Mouse (Mus musculus): ENCODE results near the gene Tspyl3. TPM values are rescaled to one million over a fixed set of nuclear protein-coding genes. Genes with fewer than 3 reads are reported as not detected.

Tspyl3 gene
- total and polyA plus RNA-seq, 3 experiments = 4.3 to 47.3 (median 9.8) TPM

DNA sequence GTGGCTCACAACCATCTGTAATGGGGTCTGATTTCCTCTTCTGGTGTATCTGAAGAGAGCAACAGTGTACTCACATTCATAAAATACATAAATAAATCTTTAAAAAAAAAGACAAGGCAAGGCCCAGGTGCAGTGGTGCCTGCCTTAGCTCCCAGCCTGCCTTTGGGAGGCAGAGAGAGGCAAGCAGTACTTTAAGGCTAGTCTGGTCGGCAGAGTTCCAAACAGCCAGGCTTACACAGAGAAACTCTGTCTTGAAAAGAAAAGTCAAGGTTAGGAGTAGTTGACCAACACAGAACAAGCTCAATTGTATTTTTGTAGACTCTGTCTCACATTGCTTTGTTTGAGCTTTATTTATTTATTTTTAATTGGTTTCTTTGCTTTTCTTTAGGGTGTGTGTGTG, 22.5 kb downstream of the Tspyl3 start:
- no peak for DNase-seq (ENCODE audit: low read depth, low spot score)
- Histone ChIP-seq H3K79me2 (ENCODE audit: control insufficient read depth, insufficient read depth, low read length, poor library complexity) (no peaks in the 10 kb centered on the region), H3K36me3 (ENCODE audit: control insufficient read depth in 1 of 2, insufficient read depth in 2 of 2, low read length in 2 of 2) (peaks cover 0 to 19% of the 10 kb centered on the region in 2 experiments; a peak in 3 of 4 replicates), H3K4me3 (ENCODE audit: control insufficient read depth in 1 of 2, insufficient read depth in 1 of 2, low read depth in 2 of 2, low read length in 2 of 2) (no peak overlapping the region), H3K4me1 (ENCODE audit: control insufficient read depth in 1 of 2, insufficient read depth in 2 of 2, low read length in 2 of 2) (peaks cover 5 to 20% of the 10 kb centered on the region in 2 experiments), H3K27me3 (ENCODE audit: control insufficient read depth in 1 of 2, insufficient read depth in 2 of 2, low read length in 2 of 2) (no peaks in the 10 kb centered on the region), H3K27ac (ENCODE audit: control insufficient read depth, low read depth, low read length) (no peak overlapping the region), H3K9me3 (replicated peaks; ENCODE audit: insufficient read depth, low read length) (no peaks in the 10 kb centered on the region), H3K9ac (ENCODE audit: control insufficient read depth, low read depth, low read length, poor library complexity, severe bottlenecking) (no peak overlapping the region)
- TF ChIP-seq JUND (IDR thresholded peaks at IDR 0.05; ENCODE audit: low read depth, low read length) = no peak
- no peak for TF ChIP-seq SIN3A (IDR thresholded peaks at IDR 0.05; ENCODE audit: low read length)
- TF ChIP-seq TAL1 (IDR thresholded peaks at IDR 0.05; ENCODE audit: low read length) = no peak
- TF ChIP-seq BHLHE40 (IDR thresholded peaks at IDR 0.05; ENCODE audit: borderline replicate concordance, low read depth, low read length) = no peak
- no peak for TF ChIP-seq MAX (IDR thresholded peaks at IDR 0.05; ENCODE audit: low read length)
- TF ChIP-seq SMC3 (IDR thresholded peaks at IDR 0.05; ENCODE audit: low read depth, low read length) = no peak
- no peak for TF ChIP-seq E2F4 (IDR thresholded peaks at IDR 0.05; ENCODE audit: borderline replicate concordance, low read depth, low read length)
- no peak for TF ChIP-seq CHD2 (IDR thresholded peaks at IDR 0.05; ENCODE audit: low read length)
- TF ChIP-seq TBP (IDR thresholded peaks at IDR 0.05; ENCODE audit: low read depth, low read length) = no peak
- TF ChIP-seq CHD1 (IDR thresholded peaks at IDR 0.05; ENCODE audit: low read depth, low read length) = no peak
- TF ChIP-seq UBTF (IDR thresholded peaks at IDR 0.05; ENCODE audit: borderline replicate concordance, insufficient read depth, low read depth, low read length) = no peak
- no peak for TF ChIP-seq HCFC1 (IDR thresholded peaks at IDR 0.05; ENCODE audit: low read depth, low read length)
- TF ChIP-seq GABPA (IDR thresholded peaks at IDR 0.05; ENCODE audit: low read depth, low read length) = no peak
- TF ChIP-seq ZC3H11A (IDR thresholded peaks at IDR 0.05; ENCODE audit: low read depth, low read length) = no peak
- TF ChIP-seq ZKSCAN1 (IDR thresholded peaks at IDR 0.05; ENCODE audit: low read depth, low read length) = no peak
- TF ChIP-seq MAZ (IDR thresholded peaks at IDR 0.05; ENCODE audit: low read depth, low read length) = no peak
- no peak for TF ChIP-seq RCOR1 (IDR thresholded peaks at IDR 0.05; ENCODE audit: low read depth, low read length)

DNA sequence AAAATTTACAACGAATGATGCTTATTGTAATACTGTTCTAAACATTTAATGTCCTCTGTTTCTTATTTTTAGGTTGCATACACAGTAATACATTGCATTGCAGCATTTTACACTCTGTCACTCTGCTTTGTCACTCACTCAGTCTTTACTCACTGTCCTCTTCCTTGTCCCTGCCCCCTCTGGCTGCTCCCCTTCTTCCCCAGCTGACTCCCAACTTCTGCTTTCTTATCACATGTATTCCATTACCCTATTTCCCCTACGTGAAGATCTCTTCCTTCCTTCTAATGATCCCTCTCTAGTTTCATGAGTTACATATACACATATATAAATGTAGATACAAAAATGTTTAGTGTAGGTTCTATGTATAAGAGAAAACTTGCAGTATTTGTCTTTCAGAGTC, 26.1 kb downstream of the Tspyl3 start:
- H3K79me2 ChIP-seq (ENCODE audit: control insufficient read depth, insufficient read depth, low read length, poor library complexity) = no peaks in the 10 kb centered on the region
- H3K4me1 ChIP-seq (ENCODE audit: control insufficient read depth in 1 of 2, insufficient read depth in 2 of 2, low read length in 2 of 2) = peaks cover 5 to 30% of the 10 kb centered on the region in 2 experiments
- H3K9ac ChIP-seq (ENCODE audit: control insufficient read depth, low read depth, low read length, poor library complexity, severe bottlenecking) = no peak overlapping the region
- no peaks in the 10 kb centered on the region for H3K27me3 ChIP-seq (ENCODE audit: control insufficient read depth in 1 of 2, insufficient read depth in 2 of 2, low read length in 2 of 2)
- no peaks in the 10 kb centered on the region for H3K9me3 ChIP-seq (replicated peaks; ENCODE audit: insufficient read depth, low read length)
- peak; percentile 79 for DNase-seq (ENCODE audit: low read depth, low spot score)
- peaks cover 0 to 23% of the 10 kb centered on the region in 2 experiments; a peak in 3 of 4 replicates for H3K36me3 ChIP-seq (ENCODE audit: control insufficient read depth in 1 of 2, insufficient read depth in 2 of 2, low read length in 2 of 2)
- H3K4me3 ChIP-seq (ENCODE audit: control insufficient read depth in 1 of 2, insufficient read depth in 1 of 2, low read depth in 2 of 2, low read length in 2 of 2) = no peak overlapping the region
- peak overlapping the region; percentile 70; the same call in 1 of the 2 replicates for H3K27ac ChIP-seq (ENCODE audit: control insufficient read depth, low read depth, low read length)
- TF ChIP-seq HCFC1 (IDR thresholded peaks at IDR 0.05; ENCODE audit: low read depth, low read length) (no peak), RAD21 (IDR thresholded peaks at IDR 0.05; ENCODE audit: low read depth, low read length) (no peak), CTCF (IDR thresholded peaks at IDR 0.05 in 2 of 3, conservative IDR thresholded peaks at IDR 0.05 in 1 of 3; ENCODE audit: control insufficient read depth in 1 of 3, insufficient read depth in 1 of 3, low read depth in 2 of 3, low read length in 3 of 3, poor library complexity in 1 of 3, severe bottlenecking in 1 of 3) (no peak), MAX (IDR thresholded peaks at IDR 0.05; ENCODE audit: low read length) (peak; percentile 31; the same call in 1 of the 2 replicates), MEF2A (IDR thresholded peaks at IDR 0.05; ENCODE audit: extremely low read depth, insufficient replicate concordance, low read depth, low read length, poor library complexity, severe bottlenecking) (no peak), ZMIZ1 (IDR thresholded peaks at IDR 0.05; ENCODE audit: low read depth, low read length) (no peak), RCOR1 (IDR thresholded peaks at IDR 0.05; ENCODE audit: low read depth, low read length) (no peak; the same call in 1 of the 2 replicates), NELFE (IDR thresholded peaks at IDR 0.05; ENCODE audit: low read depth, low read length) (no peak), MAFK (IDR thresholded peaks at IDR 0.05; ENCODE audit: borderline replicate concordance, low read depth, low read length) (no peak), CHD2 (IDR thresholded peaks at IDR 0.05; ENCODE audit: low read length) (no peak), UBTF (IDR thresholded peaks at IDR 0.05; ENCODE audit: borderline replicate concordance, insufficient read depth, low read depth, low read length) (no peak), ETS1 (IDR thresholded peaks at IDR 0.05; ENCODE audit: low read depth, low read length) (peak; percentile 96), SIN3A (IDR thresholded peaks at IDR 0.05; ENCODE audit: low read length) (peak; percentile 69; the same call in 1 of the 2 replicates), BHLHE40 (IDR thresholded peaks at IDR 0.05; ENCODE audit: borderline replicate concordance, low read depth, low read length) (no peak), POLR2A (IDR thresholded peaks at IDR 0.05; ENCODE audit: control insufficient read depth in 1 of 2, insufficient read depth in 1 of 2, low read depth in 1 of 2, low read length in 2 of 2, poor library complexity in 1 of 2) (no peak), ZC3H11A (IDR thresholded peaks at IDR 0.05; ENCODE audit: low read depth, low read length) (no peak), GATA1 (IDR thresholded peaks at IDR 0.05; ENCODE audit: low read depth, low read length) (peak; percentile 63; the same call in 1 of the 2 replicates), MXI1 (IDR thresholded peaks at IDR 0.05; ENCODE audit: low read depth, low read length) (peak; percentile 33; the same call in 1 of the 2 replicates), POLR2AphosphoS2 (IDR thresholded peaks at IDR 0.05; ENCODE audit: low read length) (no peak), POLR2AphosphoS5 (IDR thresholded peaks at IDR 0.05; ENCODE audit: borderline replicate concordance, low read depth, low read length) (no peak), MAZ (IDR thresholded peaks at IDR 0.05; ENCODE audit: low read depth, low read length) (no peak), MYC (IDR thresholded peaks at IDR 0.05; ENCODE audit: low read depth, low read length) (peak; percentile 66; the same call in 1 of the 2 replicates), CHD1 (IDR thresholded peaks at IDR 0.05; ENCODE audit: low read depth, low read length) (no peak)
